Mouse (Mus musculus) kidney, adult 2 months (tissue): Measurements from ENCODE around the gene Cmss1. TPM values are rescaled to one million over a fixed set of nuclear protein-coding genes. Genes with fewer than 3 reads are reported as not detected.

Experiments used
- DNase-seq: peaks from one replicate; pipeline ENCODE4 v3.0.0; 2021
- H3K27ac ChIP-seq: fragments of 200-500 bp; 2 replicates; pipeline ENCODE4 v1.5.1; 2012; ENCODE audit warnings: low read depth, low read length, control low read depth, inconsistent platforms; ENCODE audit not compliant: insufficient read depth
- H3K27me3 ChIP-seq: fragments of 200-500 bp; replicated peaks from 2 replicates; pipeline ENCODE4 v1.6.1; 2012; ENCODE audit warnings: mild to moderate bottlenecking, moderate library complexity, low read length, inconsistent platforms; ENCODE audit not compliant: control insufficient read depth, insufficient read depth
- H3K36me3 ChIP-seq: fragments of 200-500 bp; 2 replicates; pipeline ENCODE4 v1.6.1; 2012; ENCODE audit warnings: mild to moderate bottlenecking, moderate library complexity, low read length, inconsistent platforms; ENCODE audit not compliant: control insufficient read depth, insufficient read depth
- H3K4me1 ChIP-seq: fragments of 200-500 bp; 2 replicates; pipeline ENCODE4 v1.6.1; 2011; ENCODE audit warnings: low read length; ENCODE audit not compliant: control insufficient read depth, insufficient read depth
- H3K4me3 ChIP-seq: fragments of 200-500 bp; 2 replicates; pipeline ENCODE4 v1.5.1; 2011; ENCODE audit warnings: mild to moderate bottlenecking, low read depth, low read length, control low read depth; ENCODE audit not compliant: insufficient read depth
- CTCF ChIP-seq: fragments of 200-500 bp; conservative IDR thresholded peaks from 2 replicates; pipeline ENCODE4 v1.5.1; 2011; ENCODE audit warnings: low read depth, mild to moderate bottlenecking, control low read depth, low read length, moderate library complexity, mixed read lengths; ENCODE audit not compliant: insufficient read depth, insufficient read length
- POLR2A ChIP-seq: fragments of 200-500 bp; IDR thresholded peaks from one replicate; pipeline ENCODE4 v1.6.1; 2011; ENCODE audit warnings: low read depth, low read length, control low read depth
- WGBS: fragments of 180-500 bp; shearing (Covaris S2); methylation state at CpG from one replicate; pipeline ENCODE4 v1.1.7; 2018; 5-methylcytosine and 5-hydroxymethylcytosine counted together
- polyA plus RNA-seq: library from polyadenylated mRNA; depleted of rRNA; stranded (reverse); fragments of >200 nt; gene quantifications from 2 replicates; pipeline ENCODE4 v1.2.3, GENCODE M21; 2012

Cmss1 gene
- polyA plus RNA-seq, 1 experiment, result 7.2 TPM

DNA sequence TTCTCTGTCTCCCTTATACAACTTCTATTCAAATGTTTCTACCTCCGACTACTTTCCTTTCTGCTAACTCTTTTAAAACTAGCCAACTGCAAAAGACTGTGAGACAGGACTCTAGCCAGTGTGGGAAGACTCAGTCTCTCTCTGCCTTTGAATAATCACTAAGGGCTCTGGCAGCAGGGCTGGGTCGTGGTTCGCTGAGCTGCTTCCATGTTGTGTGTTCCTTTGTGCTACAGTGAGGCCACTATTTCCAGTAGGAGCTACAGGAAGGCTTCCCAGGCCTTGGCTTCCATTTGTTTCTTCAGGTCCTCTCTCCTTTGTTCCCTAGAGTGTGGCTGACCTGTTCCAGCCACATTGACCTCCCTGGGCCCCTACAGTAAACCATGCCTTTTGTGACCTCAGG is 260.4 kb downstream of the Cmss1 start:
- no peaks in the 10 kb centered on the region for H3K36me3 ChIP-seq
- no peak for TF ChIP-seq CTCF
- no peak for TF ChIP-seq POLR2A
- 73% methylated on average over 3 of the region's 3 CpGs for WGBS

DNA sequence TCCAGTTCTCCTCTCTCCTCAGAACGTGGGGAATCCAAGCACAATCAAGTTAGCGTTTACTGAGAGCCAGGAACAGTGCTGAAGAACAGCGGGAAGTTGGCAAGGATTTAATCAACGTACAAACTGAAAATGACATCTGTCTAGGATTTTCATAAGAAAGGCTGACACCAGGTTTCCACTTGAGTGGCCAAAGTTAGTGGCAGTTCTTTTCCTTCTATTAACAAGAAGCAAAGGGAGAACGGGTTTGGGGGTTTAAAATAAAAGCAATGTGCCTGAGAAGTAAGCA is 266.1 kb downstream of the Cmss1 start:
- WGBS, result 65% methylated on average over 5 of the region's 5 CpGs
- Histone ChIP-seq H3K4me3 (no peak overlapping the region), H3K27ac (no peak overlapping the region), H3K4me1 (peaks cover 3% of the 10 kb centered on the region; the same call in 1 of the 2 replicates), H3K27me3 (no peaks in the 10 kb centered on the region), H3K36me3 (no peaks in the 10 kb centered on the region)
- TF ChIP-seq CTCF (no peak), POLR2A (no peak)
- no peak for DNase-seq

More for the DNA sequence above, 260.4 kb downstream of the Cmss1 start:
- no peaks in the 10 kb centered on the region for H3K27me3 ChIP-seq
- no peaks in the 10 kb centered on the region for H3K4me1 ChIP-seq
- no peak overlapping the region for H3K4me3 ChIP-seq
- no peak overlapping the region for H3K27ac ChIP-seq
- no peak for DNase-seq

DNA sequence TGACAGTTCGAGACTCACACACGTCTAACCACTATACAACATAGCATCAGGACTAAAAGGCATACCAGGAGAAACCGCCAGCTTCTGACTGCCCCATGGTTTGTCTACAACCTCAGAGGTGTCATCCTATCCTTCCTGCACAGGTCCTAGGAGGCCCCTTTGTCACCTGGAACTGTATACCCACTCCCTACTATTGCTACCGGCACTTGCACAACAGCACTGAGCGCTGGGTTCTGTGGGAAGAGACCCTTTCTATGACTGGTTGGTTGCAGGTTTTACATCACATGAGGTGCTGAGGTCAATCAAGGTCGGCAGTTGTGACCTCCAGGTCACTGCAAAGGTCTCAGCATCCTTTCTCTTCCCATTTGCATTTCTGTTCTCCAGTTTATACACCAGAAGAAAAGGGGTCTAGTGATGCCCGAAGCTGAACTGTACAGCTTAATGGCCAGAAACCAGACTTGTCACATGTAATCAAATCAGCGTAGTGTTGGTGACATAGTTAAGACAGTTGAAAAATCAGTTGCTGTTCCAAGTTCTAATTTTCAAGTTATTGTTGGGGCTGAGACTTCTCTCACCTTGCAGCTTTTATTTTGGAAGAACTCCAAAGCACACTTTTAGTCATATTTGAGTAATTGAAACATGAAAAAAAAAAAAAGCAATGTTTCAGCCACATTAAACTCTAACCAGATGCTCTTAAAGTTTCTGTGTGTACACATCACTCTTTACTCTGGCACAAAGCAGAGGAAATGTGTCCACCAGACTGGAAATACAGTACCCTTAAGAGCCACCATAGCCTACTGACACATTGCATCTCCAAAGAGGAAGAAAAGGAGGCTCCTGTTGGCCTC is 266.7 kb downstream of the Cmss1 start:
- TF ChIP-seq POLR2A (no peak), CTCF (no peak)

DNA sequence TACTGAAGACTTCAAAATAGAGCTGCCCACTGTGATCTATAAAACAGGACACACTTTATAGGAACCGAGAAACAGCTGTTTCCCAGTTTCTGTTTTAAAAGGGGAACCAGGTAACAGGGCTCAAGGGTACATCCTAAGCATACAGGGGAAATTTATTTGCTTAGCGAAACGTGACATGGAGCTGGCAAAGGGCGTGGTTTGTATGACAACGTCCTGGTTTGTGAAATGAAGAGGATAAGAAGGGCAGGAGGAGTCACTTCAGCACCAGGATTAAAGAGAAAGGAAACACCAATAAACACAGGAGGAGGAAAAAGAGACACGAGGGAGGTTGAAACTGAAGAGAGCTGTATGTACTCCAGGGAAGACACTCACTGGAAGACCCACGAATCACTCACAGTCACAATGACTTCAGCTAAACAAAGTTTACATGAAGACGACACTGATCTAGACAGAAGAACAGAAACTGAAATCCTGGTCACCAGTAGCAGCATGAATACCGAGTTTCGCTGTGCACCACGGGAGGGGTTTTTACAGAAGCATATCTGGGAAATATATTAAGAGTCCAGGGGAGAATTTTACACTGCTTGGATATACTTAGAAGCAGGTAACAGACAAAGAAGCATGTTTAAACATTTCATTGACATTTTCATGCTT is 269.8 kb downstream of the Cmss1 start:
- Histone ChIP-seq H3K4me3 (no peak overlapping the region), H3K36me3 (no peaks in the 10 kb centered on the region), H3K4me1 (peaks cover 3% of the 10 kb centered on the region; the same call in 1 of the 2 replicates), H3K27ac (peak overlapping the region; percentile 53; the same call in 1 of the 2 replicates), H3K27me3 (no peaks in the 10 kb centered on the region)
- 37% methylated on average over 11 of the region's 11 CpGs for WGBS
- peak; percentile 54 for DNase-seq
- TF ChIP-seq CTCF, result no peak
- TF ChIP-seq POLR2A, result no peak

More for the DNA sequence above, 266.7 kb downstream of the Cmss1 start:
- Histone ChIP-seq H3K36me3 (no peaks in the 10 kb centered on the region), H3K4me3 (no peak overlapping the region), H3K27me3 (no peaks in the 10 kb centered on the region), H3K27ac (no peak overlapping the region), H3K4me1 (peaks cover 3% of the 10 kb centered on the region; the same call in 1 of the 2 replicates)
- 79% methylated on average over 8 of the region's 8 CpGs for WGBS
- DNase-seq, result no peak

DNA sequence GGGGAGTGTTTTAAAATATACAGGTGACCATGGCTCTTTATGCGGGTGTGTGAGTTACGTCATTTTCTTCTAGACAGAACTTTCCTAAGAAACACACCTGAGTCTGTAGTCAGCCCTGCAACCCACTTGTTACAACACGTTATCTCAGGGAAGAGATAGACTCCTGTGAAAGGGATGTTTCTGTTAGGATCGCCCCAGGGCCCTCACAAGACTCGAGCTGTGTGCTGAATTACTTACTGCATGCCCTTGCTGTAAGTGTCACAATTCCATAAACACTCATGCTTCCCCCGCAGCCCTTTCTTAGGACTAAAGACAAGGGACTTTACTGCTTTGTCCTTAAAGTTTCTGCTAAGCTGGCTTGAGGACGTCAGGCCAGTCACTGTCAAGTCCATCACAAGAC is 274.4 kb downstream of the Cmss1 start:
- no peak for TF ChIP-seq CTCF
- TF ChIP-seq POLR2A, result no peak
- whole genome bisulfite sequencing, result 83% methylated on average over 7 of the region's 7 CpGs
- no peaks in the 10 kb centered on the region for H3K27me3 ChIP-seq
- DNase-seq, result no peak
- H3K27ac ChIP-seq, result no peak overlapping the region
- no peak overlapping the region for H3K4me3 ChIP-seq
- H3K36me3 ChIP-seq, result no peaks in the 10 kb centered on the region
- peaks cover 3% of the 10 kb centered on the region; the same call in 1 of the 2 replicates for H3K4me1 ChIP-seq

DNA sequence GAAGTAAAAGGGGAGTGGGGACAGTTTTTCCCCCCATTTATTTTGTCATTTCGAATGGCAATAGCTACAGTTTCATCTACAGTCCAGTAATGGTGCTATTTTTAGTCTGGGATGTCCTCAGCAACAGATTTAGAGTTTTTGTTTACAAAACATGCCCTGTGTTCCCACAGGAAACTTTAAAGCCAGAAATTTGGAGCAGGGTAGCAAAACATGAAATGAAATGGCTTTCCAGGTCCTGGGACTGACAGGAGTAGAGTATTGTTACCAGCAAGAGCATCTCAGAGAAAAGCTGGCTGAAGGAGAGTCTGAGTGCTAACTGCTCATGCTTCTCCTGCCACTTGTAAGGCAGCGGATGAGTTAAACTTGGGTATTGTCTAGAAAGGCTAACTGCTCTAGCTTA is 276.6 kb downstream of the Cmss1 start:
- peak overlapping the region; percentile 50; the same call in 1 of the 2 replicates for H3K27ac ChIP-seq
- WGBS, result 75% methylated on average over 2 of the region's 2 CpGs
- no peak for DNase-seq

DNA sequence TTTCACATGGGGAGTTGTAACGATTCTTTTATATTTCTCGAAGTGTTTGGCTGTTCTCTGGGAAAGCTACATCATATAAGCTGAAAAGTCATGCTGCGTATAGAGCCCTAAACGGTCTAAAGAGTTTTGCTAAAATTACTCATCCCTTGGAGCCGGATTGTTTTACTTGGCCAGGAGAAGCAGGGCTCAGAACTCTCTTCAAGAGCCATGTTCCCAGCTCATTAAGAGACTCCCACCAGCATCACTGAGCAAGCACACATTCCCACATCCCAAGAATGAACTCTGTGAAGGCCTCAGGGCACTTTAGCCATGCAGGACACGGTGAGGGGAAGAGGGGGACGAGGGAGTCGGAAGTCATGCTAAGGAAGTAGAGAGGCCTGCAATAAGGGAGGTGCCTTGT is 277.6 kb downstream of the Cmss1 start:
- no peak for DNase-seq
- Histone ChIP-seq H3K4me1 (peaks cover 3% of the 10 kb centered on the region; the same call in 1 of the 2 replicates), H3K27ac (no peak overlapping the region), H3K4me3 (no peak overlapping the region), H3K27me3 (no peaks in the 10 kb centered on the region), H3K36me3 (no peaks in the 10 kb centered on the region)
- TF ChIP-seq CTCF (no peak), POLR2A (no peak)
- WGBS, result 57% methylated on average over 8 of the region's 8 CpGs

More for the DNA sequence above, 276.6 kb downstream of the Cmss1 start:
- TF ChIP-seq POLR2A (no peak), CTCF (no peak)
- Histone ChIP-seq H3K36me3 (no peaks in the 10 kb centered on the region), H3K4me3 (no peak overlapping the region), H3K4me1 (peaks cover 3% of the 10 kb centered on the region; the same call in 1 of the 2 replicates), H3K27me3 (no peaks in the 10 kb centered on the region)
